Mouse (Mus musculus) liver, embryonic 12.5 days (tissue): ENCODE results near the gene Trim2. TPM values are rescaled to one million over a fixed set of nuclear protein-coding genes. Genes with fewer than 3 reads are reported as not detected.

Experiments
- ATAC-seq: fragments of 200-750 bp; cut with Nextera tagmentation; 2 replicates; pipeline ENCODE4 v1.8.0; 2017; ENCODE audit warnings: moderate number of reproducible peaks, mild to moderate bottlenecking, moderate library complexity
- H3K27ac ChIP-seq: fragments of 300-500 bp; sonication (generic); 2 replicates; pipeline ENCODE4 v1.5.1; 2016; ENCODE audit warnings: mild to moderate bottlenecking
- H3K27me3 ChIP-seq: fragments of 300-500 bp; sonication (generic); replicated peaks from 2 replicates; pipeline ENCODE4 v1.6.1; 2016; ENCODE audit warnings: mild to moderate bottlenecking, moderate library complexity
- H3K36me3 ChIP-seq: fragments of 300-500 bp; sonication (generic); 2 replicates; pipeline ENCODE4 v1.6.1; 2016; ENCODE audit warnings: mild to moderate bottlenecking, moderate library complexity
- H3K4me1 ChIP-seq: fragments of 300-500 bp; sonication (generic); 2 replicates; pipeline ENCODE4 v1.6.1; 2016
- H3K4me2 ChIP-seq: fragments of 300-500 bp; sonication (generic); 2 replicates; pipeline ENCODE4 v1.6.1; 2016; ENCODE audit warnings: mild to moderate bottlenecking, moderate library complexity
- H3K4me3 ChIP-seq: fragments of 300-500 bp; sonication (generic); 2 replicates; pipeline ENCODE4 v1.5.1; 2016; ENCODE audit warnings: mild to moderate bottlenecking, moderate library complexity
- H3K9ac ChIP-seq: fragments of 300-500 bp; sonication (generic); 2 replicates; pipeline ENCODE4 v1.6.1; 2016; ENCODE audit warnings: mild to moderate bottlenecking, moderate library complexity
- H3K9me3 ChIP-seq: fragments of 300-500 bp; sonication (generic); replicated peaks from 2 replicates; pipeline ENCODE4 v1.6.1; 2016; ENCODE audit warnings: mild to moderate bottlenecking, moderate library complexity
- WGBS: fragments of 180-500 bp; shearing (Covaris S2); methylation state at CpG from one replicate; pipeline ENCODE4 v1.1.7; 2016; ENCODE audit not compliant: insufficient replicate concordance; 5-methylcytosine and 5-hydroxymethylcytosine counted together
- polyA plus RNA-seq: library from polyadenylated mRNA; unstranded; fragments of >200 nt; fragmentation: Nextera tagmentation; extraction: Ambion mirVana; gene quantifications from 2 replicates; pipeline ENCODE4 v1.2.1, GENCODE M21; 2016

The Trim2 gene
- polyA plus RNA-seq, 1 experiment from 2014 or later: 4.0 TPM

- Histone ChIP-seq H3K36me3 (no peaks in the 10 kb centered on the region), H3K27me3 (peaks cover 71% of the 10 kb centered on the region), H3K4me3 (no peak overlapping the region), H3K4me2 (no peak overlapping the region), H3K9ac (no peak overlapping the region), H3K4me1 (peaks cover 31% of the 10 kb centered on the region), H3K9me3 (no peaks in the 10 kb centered on the region), H3K27ac (no peak overlapping the region)
- WGBS: 76% methylated on average over 6 of the region's 6 CpGs
- ATAC-seq: no peak
Measured at GRCm38 (mm10) chr3:84261863-84262262, 44.8 kb downstream of the Trim2 start.

- 50% methylated on average over 7 of the region's 7 CpGs for WGBS
- no peak for ATAC-seq
- peaks cover 31% of the 10 kb centered on the region for H3K4me1 ChIP-seq
- H3K9me3 ChIP-seq: no peaks in the 10 kb centered on the region
- H3K27ac ChIP-seq: no peak overlapping the region
- H3K4me3 ChIP-seq: no peak overlapping the region
- no peaks in the 10 kb centered on the region for H3K36me3 ChIP-seq
- no peak overlapping the region for H3K4me2 ChIP-seq
- H3K9ac ChIP-seq: no peak overlapping the region
- peaks cover 70% of the 10 kb centered on the region for H3K27me3 ChIP-seq
Measured at GRCm38 (mm10) chr3:84260837-84261236, 45.8 kb downstream of the Trim2 start.

GRCm38 (mm10) chr3:84260024-84260535 lies 46.6 kb downstream of the Trim2 start:
- ATAC-seq: no peak
- H3K27ac ChIP-seq: no peak overlapping the region
- WGBS: 12% methylated on average over 6 of the region's 8 CpGs
- peak overlapping the region; percentile 59 for H3K9ac ChIP-seq
- no peaks in the 10 kb centered on the region for H3K36me3 ChIP-seq
- peaks cover 64% of the 10 kb centered on the region for H3K27me3 ChIP-seq
- H3K4me3 ChIP-seq: peak overlapping the region; percentile 62
- H3K9me3 ChIP-seq: no peaks in the 10 kb centered on the region
- peaks cover 31% of the 10 kb centered on the region for H3K4me1 ChIP-seq
- H3K4me2 ChIP-seq: peak overlapping the region; percentile 90

GRCm38 (mm10) chr3:84259281-84260023 lies 47.2 kb downstream of the Trim2 start:
- H3K4me1 ChIP-seq: peaks cover 31% of the 10 kb centered on the region
- H3K9ac ChIP-seq: peak overlapping the region; percentile 59
- peak overlapping the region; percentile 62 for H3K4me3 ChIP-seq
- peak overlapping the region; percentile 90 for H3K4me2 ChIP-seq
- no peak overlapping the region for H3K27ac ChIP-seq
- peaks cover 62% of the 10 kb centered on the region for H3K27me3 ChIP-seq
- no peaks in the 10 kb centered on the region for H3K9me3 ChIP-seq
- H3K36me3 ChIP-seq: no peaks in the 10 kb centered on the region
- under 1% methylated on average over 74 of the region's 74 CpGs for WGBS
- peak; percentile 42; the same call in 1 of the 2 replicates for ATAC-seq

- no peak overlapping the region for H3K27ac ChIP-seq
- ATAC-seq: peak; percentile 47; the same call in 1 of the 2 replicates
- H3K4me2 ChIP-seq: peak overlapping the region; percentile 90
Measured at GRCm38 (mm10) chr3:84258518-84259031, 48.1 kb downstream of the Trim2 start.

GRCm38 (mm10) chr3:84257989-84258517 lies 48.6 kb downstream of the Trim2 start:
- H3K4me2 ChIP-seq: peak overlapping the region; percentile 90
- 40% methylated on average over 10 of the region's 10 CpGs for WGBS
- H3K4me3 ChIP-seq: peak overlapping the region; percentile 62; the same call in 1 of the 2 replicates
- H3K9ac ChIP-seq: no peak overlapping the region
- ATAC-seq: no peak
- no peaks in the 10 kb centered on the region for H3K9me3 ChIP-seq
- H3K27me3 ChIP-seq: peaks cover 60% of the 10 kb centered on the region
- no peak overlapping the region for H3K27ac ChIP-seq
- H3K36me3 ChIP-seq: no peaks in the 10 kb centered on the region
- peaks cover 29% of the 10 kb centered on the region for H3K4me1 ChIP-seq

More at GRCm38 (mm10) chr3:84258518-84259031, 48.1 kb downstream of the Trim2 start:
- H3K4me1 ChIP-seq: peaks cover 31% of the 10 kb centered on the region
- peaks cover 58% of the 10 kb centered on the region for H3K27me3 ChIP-seq
- WGBS: 12% methylated on average over 13 of the region's 13 CpGs
- H3K9me3 ChIP-seq: no peaks in the 10 kb centered on the region
- H3K4me3 ChIP-seq: peak overlapping the region; percentile 62
- no peaks in the 10 kb centered on the region for H3K36me3 ChIP-seq
- H3K9ac ChIP-seq: no peak overlapping the region

GRCm38 (mm10) chr3:84254520-84254878 lies 52.2 kb downstream of the Trim2 start:
- no peak for ATAC-seq
- peaks cover 34% of the 10 kb centered on the region for H3K27me3 ChIP-seq
- no peak overlapping the region for H3K27ac ChIP-seq
- H3K9ac ChIP-seq: no peak overlapping the region
- peaks cover 15% of the 10 kb centered on the region for H3K4me1 ChIP-seq
- WGBS: 60% methylated on average over 2 of the region's 2 CpGs
- no peak overlapping the region for H3K4me3 ChIP-seq
- no peaks in the 10 kb centered on the region for H3K36me3 ChIP-seq
- H3K9me3 ChIP-seq: no peaks in the 10 kb centered on the region
- no peak overlapping the region for H3K4me2 ChIP-seq

- WGBS: 64% methylated on average over 9 of the region's 9 CpGs
- H3K36me3 ChIP-seq: no peaks in the 10 kb centered on the region
- no peaks in the 10 kb centered on the region for H3K9me3 ChIP-seq
- peaks cover 28% of the 10 kb centered on the region for H3K27me3 ChIP-seq
- no peak overlapping the region for H3K27ac ChIP-seq
- H3K4me2 ChIP-seq: no peak overlapping the region
- no peak overlapping the region for H3K9ac ChIP-seq
- peaks cover 9% of the 10 kb centered on the region for H3K4me1 ChIP-seq
- no peak overlapping the region for H3K4me3 ChIP-seq
- ATAC-seq: no peak
Measured at GRCm38 (mm10) chr3:84253655-84254519, 52.8 kb downstream of the Trim2 start.

- Histone ChIP-seq H3K27me3 (peaks cover 22% of the 10 kb centered on the region), H3K9ac (no peak overlapping the region), H3K36me3 (no peaks in the 10 kb centered on the region), H3K4me1 (peaks cover under 1% of the 10 kb centered on the region), H3K4me3 (no peak overlapping the region), H3K4me2 (no peak overlapping the region), H3K27ac (no peak overlapping the region), H3K9me3 (no peaks in the 10 kb centered on the region)
- 69% methylated on average over 11 of the region's 11 CpGs for WGBS
- no peak for ATAC-seq
Measured at GRCm38 (mm10) chr3:84252776-84253654, 53.7 kb downstream of the Trim2 start.

- no peak overlapping the region for H3K4me2 ChIP-seq
- ATAC-seq: no peak
- no peak overlapping the region for H3K27ac ChIP-seq
- WGBS: 64% methylated on average over 4 of the region's 4 CpGs
- no peak overlapping the region for H3K9ac ChIP-seq
- H3K36me3 ChIP-seq: no peaks in the 10 kb centered on the region
- H3K9me3 ChIP-seq: no peaks in the 10 kb centered on the region
- H3K27me3 ChIP-seq: peaks cover 17% of the 10 kb centered on the region
- H3K4me1 ChIP-seq: no peaks in the 10 kb centered on the region
- H3K4me3 ChIP-seq: no peak overlapping the region
Measured at GRCm38 (mm10) chr3:84251721-84252120, 55.0 kb downstream of the Trim2 start.

GRCm38 (mm10) chr3:84250275-84250674 lies 56.4 kb downstream of the Trim2 start:
- 78% methylated on average over 7 of the region's 7 CpGs for WGBS
- no peak overlapping the region for H3K4me3 ChIP-seq
- H3K27me3 ChIP-seq: peaks cover 13% of the 10 kb centered on the region
- H3K9me3 ChIP-seq: no peaks in the 10 kb centered on the region
- no peaks in the 10 kb centered on the region for H3K4me1 ChIP-seq
- H3K27ac ChIP-seq: no peak overlapping the region
- H3K36me3 ChIP-seq: no peaks in the 10 kb centered on the region
- no peak overlapping the region for H3K9ac ChIP-seq
- ATAC-seq: no peak
- no peak overlapping the region for H3K4me2 ChIP-seq
